Mouse (Mus musculus) bone marrow, adult 2 months (tissue): ENCODE data around the gene Ces2h. TPM values are rescaled to one million over a fixed set of nuclear protein-coding genes. Genes with fewer than 3 reads are reported as not detected.

Experiments used
- H3K27ac ChIP-seq: fragments of 200-500 bp; 2 replicates; pipeline ENCODE4 v1.5.1; 2012; ENCODE audit warnings: low read depth, mild to moderate bottlenecking, control low read depth, inconsistent platforms, low read length; ENCODE audit not compliant: control insufficient read depth, poor library complexity, insufficient read depth
- H3K4me1 ChIP-seq: fragments of 200-500 bp; 2 replicates; pipeline ENCODE4 v1.6.1; 2011; ENCODE audit warnings: low read length; ENCODE audit not compliant: control insufficient read depth, insufficient read depth
- H3K4me3 ChIP-seq: fragments of 200-500 bp; replicated peaks from 2 replicates; pipeline ENCODE3; 2011; ENCODE audit warnings: mild to moderate bottlenecking, low read depth, low read length, control low read depth; ENCODE audit not compliant: control insufficient read depth
- CTCF ChIP-seq: fragments of 200-500 bp; IDR thresholded peaks from 2 replicates; pipeline ENCODE4 v1.5.1; 2011; ENCODE audit warnings: low read length, control low read depth; ENCODE audit not compliant: control insufficient read depth, insufficient read depth
- POLR2A ChIP-seq: fragments of 200-500 bp; IDR thresholded peaks from 2 replicates; pipeline ENCODE4 v1.6.1; 2011; ENCODE audit warnings: low read depth, mild to moderate bottlenecking, control low read depth, low read length, borderline replicate concordance; ENCODE audit not compliant: control insufficient read depth
- WGBS: fragments of 180-500 bp; shearing (Covaris S2); methylation state at CpG from one replicate; pipeline ENCODE4 v1.1.7; 2018; 5-methylcytosine and 5-hydroxymethylcytosine counted together
- polyA plus RNA-seq: library from polyadenylated mRNA; stranded (reverse); fragments of >200 nt; gene quantifications from 2 replicates; pipeline ENCODE4 v1.2.4, GENCODE M21; 2011; ENCODE audit warnings: low replicate concordance; ENCODE audit not compliant: missing spikeins, insufficient read depth, insufficient read length

Gene Ces2h
- polyA plus RNA-seq, 1 experiment, result not detected

GRCm38 (mm10) chr8:105014391-105014790, 13.7 kb downstream of the Ces2h start:
- 85% methylated on average over 5 of the region's 5 CpGs for WGBS
- no peaks in the 10 kb centered on the region for H3K4me1 ChIP-seq
- H3K27ac ChIP-seq, result no peak overlapping the region
- H3K4me3 ChIP-seq, result no peak overlapping the region
- TF ChIP-seq CTCF, result no peak
- TF ChIP-seq POLR2A, result no peak

DNA sequence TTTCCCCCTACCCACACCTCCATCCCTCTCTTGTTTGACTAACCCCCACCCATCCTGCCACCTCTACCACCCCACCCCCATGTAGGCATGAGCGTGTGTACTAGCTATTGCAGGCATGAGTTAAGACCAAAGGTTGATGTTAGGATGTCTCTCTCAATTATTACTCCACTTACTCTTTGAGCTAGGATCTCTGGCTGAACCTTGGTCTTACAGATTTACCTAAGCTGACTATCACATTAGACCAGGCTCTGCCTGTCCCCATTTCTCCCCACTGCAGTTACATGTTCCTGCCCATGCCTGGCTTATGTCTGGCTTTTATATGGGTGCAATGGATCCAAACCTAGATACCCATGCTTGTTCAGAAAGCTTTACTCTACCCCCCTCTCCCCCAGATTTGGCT, 21.3 kb downstream of the Ces2h start:
- no peaks in the 10 kb centered on the region for H3K4me1 ChIP-seq
- WGBS, result 83% methylated on average over 1 of the region's 1 CpGs
- TF ChIP-seq CTCF (no peak), POLR2A (no peak)
- H3K4me3 ChIP-seq, result no peak overlapping the region
- H3K27ac ChIP-seq, result no peak overlapping the region

GRCm38 (mm10) chr8:105023087-105023486, 22.4 kb downstream of the Ces2h start:
- 55% methylated on average over 1 of the region's 1 CpGs for WGBS
- no peak overlapping the region for H3K4me3 ChIP-seq
- TF ChIP-seq CTCF (no peak), POLR2A (no peak)

GRCm38 (mm10) chr8:105025050-105025449, 24.4 kb downstream of the Ces2h start:
- WGBS, result 56% methylated on average over 2 of the region's 2 CpGs

More at GRCm38 (mm10) chr8:105023087-105023486, 22.4 kb downstream of the Ces2h start:
- no peak overlapping the region for H3K27ac ChIP-seq
- H3K4me1 ChIP-seq, result no peaks in the 10 kb centered on the region

GRCm38 (mm10) chr8:105043510-105043909, 42.9 kb downstream of the Ces2h start:
- Histone ChIP-seq H3K27ac (no peak overlapping the region), H3K4me3 (no peak overlapping the region), H3K4me1 (no peaks in the 10 kb centered on the region)
- TF ChIP-seq POLR2A, result no peak
- TF ChIP-seq CTCF, result no peak
- 63% methylated on average over 1 of the region's 1 CpGs for WGBS

More at GRCm38 (mm10) chr8:105025050-105025449, 24.4 kb downstream of the Ces2h start:
- no peaks in the 10 kb centered on the region for H3K4me1 ChIP-seq
- no peak overlapping the region for H3K27ac ChIP-seq
- TF ChIP-seq CTCF, result peak; percentile 50
- TF ChIP-seq POLR2A, result no peak
- H3K4me3 ChIP-seq, result no peak overlapping the region

DNA sequence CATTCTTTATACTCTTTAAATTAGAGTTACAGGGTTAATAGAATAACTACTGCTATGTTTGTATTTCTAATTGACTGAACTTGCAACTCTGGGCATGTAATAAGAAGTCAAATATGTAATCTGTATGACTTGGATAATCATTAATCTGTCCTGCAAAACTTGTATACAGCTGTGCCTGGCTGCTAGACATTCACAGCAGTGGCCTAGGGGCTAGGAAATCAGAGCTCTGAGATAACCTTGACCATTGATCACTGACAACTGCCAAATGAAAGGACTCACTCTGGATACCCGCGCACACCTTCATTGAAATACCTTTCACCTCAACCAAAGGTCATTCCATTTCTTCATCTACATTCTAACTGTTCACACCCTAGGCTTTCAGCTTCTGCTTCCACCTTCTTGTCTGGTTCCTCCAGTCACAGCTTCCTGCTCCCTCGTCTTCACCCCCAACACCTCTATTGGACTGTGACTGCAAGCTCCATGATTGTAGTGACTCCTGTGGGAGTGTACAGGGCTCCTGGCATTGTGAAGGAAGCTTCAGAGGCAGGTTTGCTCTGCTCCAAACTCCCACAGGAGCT, 45.3 kb downstream of the Ces2h start:
- Histone ChIP-seq H3K4me3 (no peak overlapping the region), H3K27ac (no peak overlapping the region)
- 67% methylated on average over 3 of the region's 3 CpGs for whole genome bisulfite sequencing

DNA sequence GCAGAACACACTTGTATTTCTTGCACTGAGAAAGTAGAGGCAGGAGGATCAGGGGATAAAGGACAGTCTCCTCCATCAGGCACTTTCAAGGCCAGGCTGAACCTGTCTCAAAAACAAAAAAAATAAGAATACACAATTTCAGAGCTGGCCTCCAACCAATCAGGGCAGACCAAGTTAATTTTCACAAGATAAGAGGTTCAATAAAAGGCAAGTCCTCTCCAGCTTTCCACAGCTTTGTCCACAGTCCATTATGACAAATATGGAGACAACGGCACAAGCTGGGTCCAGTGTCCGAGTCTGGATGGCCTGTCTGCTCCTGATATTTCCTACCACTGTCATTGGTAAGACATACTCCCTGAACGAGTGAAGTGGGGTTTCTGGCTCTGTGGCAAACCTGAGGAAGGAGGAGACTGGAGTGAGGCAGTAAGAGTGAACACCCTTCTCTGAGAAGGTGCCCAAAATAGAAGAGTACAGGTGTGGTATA, 47.8 kb downstream of the Ces2h start, which contains the start of gene Ces3a:
Ces3a (plus strand) TSS at position 231 of the 484 bp plus-strand sequence.
- 74% methylated on average over 3 of the region's 3 CpGs for WGBS
- no peak for TF ChIP-seq POLR2A
- TF ChIP-seq CTCF, result no peak
- Histone ChIP-seq H3K27ac (no peak within 1 kb of the TSS), H3K4me3 (no peak within 1 kb of the TSS), H3K4me1 (no peaks in the 10 kb centered on the region)

More for the DNA sequence above, 45.3 kb downstream of the Ces2h start:
- TF ChIP-seq CTCF, result no peak
- no peak for TF ChIP-seq POLR2A
- H3K4me1 ChIP-seq, result no peaks in the 10 kb centered on the region

- 84% methylated on average over 4 of the region's 4 CpGs for WGBS
- Histone ChIP-seq H3K27ac (no peak overlapping the region), H3K4me1 (no peaks in the 10 kb centered on the region), H3K4me3 (no peak overlapping the region)
- TF ChIP-seq POLR2A, result no peak
- TF ChIP-seq CTCF, result no peak
Measured at GRCm38 (mm10) chr8:105056211-105056610, 55.6 kb downstream of the Ces2h start.
